Mouse (Mus musculus): ENCODE results near the gene Zfp958. TPM values are rescaled to one million over a fixed set of nuclear protein-coding genes. Genes with fewer than 3 reads are reported as not detected.
A peak's percentile ranks its signal among the peaks of the same experiment; 100 is the strongest.

Zfp958 gene
- polyA plus RNA-seq, 1 experiment from 2014 or later, result 13.4 TPM

- Histone ChIP-seq H3K9ac (no peak overlapping the region), H3K9me3 (no peaks in the 10 kb centered on the region), H3K4me1 (no peaks in the 10 kb centered on the region), H3K27me3 (no peaks in the 10 kb centered on the region), H3K36me3 (no peaks in the 10 kb centered on the region), H3K27ac (no peak overlapping the region), H3K4me2 (no peak overlapping the region), H3K4me3 (no peak overlapping the region)
- 86% methylated on average over 7 of the region's 7 CpGs for WGBS
- ATAC-seq (ENCODE audit: insufficient number of reproducible peaks, low FRiP score, low TSS enrichment, low read depth), result no peak
Measured at GRCm38 (mm10) chr8:4656536-4656935, 43.6 kb downstream of the Zfp958 start.

GRCm38 (mm10) chr8:4675191-4676003, 62.4 kb downstream of the Zfp958 start:
- no peak overlapping the region for H3K4me3 ChIP-seq
- H3K27ac ChIP-seq, result no peak overlapping the region
- H3K36me3 ChIP-seq, result no peaks in the 10 kb centered on the region
- ATAC-seq (ENCODE audit: insufficient number of reproducible peaks, low FRiP score, low TSS enrichment, low read depth), result no peak
- no peak overlapping the region for H3K4me2 ChIP-seq
- no peaks in the 10 kb centered on the region for H3K27me3 ChIP-seq
- no peaks in the 10 kb centered on the region; the same call in 1 of the 2 replicates for H3K9me3 ChIP-seq
- H3K4me1 ChIP-seq, result peaks cover 7% of the 10 kb centered on the region
- no peak overlapping the region for H3K9ac ChIP-seq
- 78% methylated on average over 17 of the region's 17 CpGs for WGBS

GRCm38 (mm10) chr8:4676586-4676985, 63.6 kb downstream of the Zfp958 start:
- Histone ChIP-seq H3K4me2 (peak overlapping the region; percentile 54), H3K4me3 (peak overlapping the region; percentile 74), H3K27ac (peak overlapping the region; percentile 99; the same call in 1 of the 2 replicates), H3K4me1 (peaks cover 7% of the 10 kb centered on the region), H3K9ac (no peak overlapping the region), H3K36me3 (no peaks in the 10 kb centered on the region), H3K9me3 (no peaks in the 10 kb centered on the region), H3K27me3 (no peaks in the 10 kb centered on the region)
- 89% methylated on average over 7 of the region's 7 CpGs for WGBS
- ATAC-seq (ENCODE audit: insufficient number of reproducible peaks, low FRiP score, low TSS enrichment, low read depth), result no peak

GRCm38 (mm10) chr8:4677265-4678217, 64.6 kb downstream of the Zfp958 start:
- peak overlapping the region; percentile 74 for H3K4me3 ChIP-seq
- H3K9me3 ChIP-seq, result no peaks in the 10 kb centered on the region
- peak overlapping the region; percentile 99 for H3K27ac ChIP-seq
- under 1% methylated on average over 72 of the region's 72 CpGs for WGBS
- peak overlapping the region; percentile 54 for H3K4me2 ChIP-seq
- peak overlapping the region; percentile 54 for H3K9ac ChIP-seq
- H3K4me1 ChIP-seq, result peaks cover 7% of the 10 kb centered on the region
- H3K36me3 ChIP-seq, result no peaks in the 10 kb centered on the region
- no peaks in the 10 kb centered on the region for H3K27me3 ChIP-seq
- ATAC-seq (ENCODE audit: insufficient number of reproducible peaks, low FRiP score, low TSS enrichment, low read depth), result peak; percentile 96

GRCm38 (mm10) chr8:4678218-4678907, 65.4 kb downstream of the Zfp958 start:
- 0% methylated on average over 37 of the region's 37 CpGs for WGBS
- Histone ChIP-seq H3K27ac (peak overlapping the region; percentile 99), H3K4me2 (peak overlapping the region; percentile 47), H3K4me3 (peak overlapping the region; percentile 74), H3K27me3 (no peaks in the 10 kb centered on the region), H3K9ac (peak overlapping the region; percentile 52), H3K9me3 (no peaks in the 10 kb centered on the region), H3K4me1 (peaks cover 7% of the 10 kb centered on the region), H3K36me3 (no peaks in the 10 kb centered on the region)
- ATAC-seq (ENCODE audit: insufficient number of reproducible peaks, low FRiP score, low TSS enrichment, low read depth), result peak; percentile 51

- H3K27ac ChIP-seq, result peak overlapping the region; percentile 99; the same call in 1 of the 2 replicates
Measured at GRCm38 (mm10) chr8:4678908-4679545, 66.1 kb downstream of the Zfp958 start.

GRCm38 (mm10) chr8:4679796-4680195, 66.8 kb downstream of the Zfp958 start:
- no peaks in the 10 kb centered on the region for H3K27me3 ChIP-seq
- H3K4me3 ChIP-seq, result no peak overlapping the region
- 89% methylated on average over 3 of the region's 3 CpGs for WGBS
- H3K4me2 ChIP-seq, result no peak overlapping the region
- H3K9me3 ChIP-seq, result no peaks in the 10 kb centered on the region
- no peak overlapping the region for H3K27ac ChIP-seq
- ATAC-seq (ENCODE audit: insufficient number of reproducible peaks, low FRiP score, low TSS enrichment, low read depth), result no peak
- H3K4me1 ChIP-seq, result peaks cover 7% of the 10 kb centered on the region
- no peak overlapping the region for H3K9ac ChIP-seq
- no peaks in the 10 kb centered on the region for H3K36me3 ChIP-seq

More at GRCm38 (mm10) chr8:4678908-4679545, 66.1 kb downstream of the Zfp958 start:
- peak overlapping the region; percentile 47 for H3K4me2 ChIP-seq
- no peaks in the 10 kb centered on the region for H3K27me3 ChIP-seq
- H3K36me3 ChIP-seq, result no peaks in the 10 kb centered on the region
- no peak for ATAC-seq (ENCODE audit: insufficient number of reproducible peaks, low FRiP score, low TSS enrichment, low read depth)
- H3K9me3 ChIP-seq, result no peaks in the 10 kb centered on the region
- H3K9ac ChIP-seq, result no peak overlapping the region
- WGBS, result 80% methylated on average over 8 of the region's 8 CpGs
- peaks cover 7% of the 10 kb centered on the region for H3K4me1 ChIP-seq
- H3K4me3 ChIP-seq, result peak overlapping the region; percentile 74

Other genes with a start within 250 kb of the Zfp958 start
- 14.7 and 15.3 TPM in 2 replicates for gene Cers4, start 120.1 kb upstream of the Zfp958 start, polyA plus RNA-seq (2015; fragmentation: Nextera tagmentation; extraction: Ambion mirVana)
- 57.6 and 57.7 TPM in 2 replicates for gene Shcbp1, start 166.4 kb downstream of the Zfp958 start, polyA plus RNA-seq (2015; fragmentation: Nextera tagmentation; extraction: Ambion mirVana)